In the genomic region with DNA sequence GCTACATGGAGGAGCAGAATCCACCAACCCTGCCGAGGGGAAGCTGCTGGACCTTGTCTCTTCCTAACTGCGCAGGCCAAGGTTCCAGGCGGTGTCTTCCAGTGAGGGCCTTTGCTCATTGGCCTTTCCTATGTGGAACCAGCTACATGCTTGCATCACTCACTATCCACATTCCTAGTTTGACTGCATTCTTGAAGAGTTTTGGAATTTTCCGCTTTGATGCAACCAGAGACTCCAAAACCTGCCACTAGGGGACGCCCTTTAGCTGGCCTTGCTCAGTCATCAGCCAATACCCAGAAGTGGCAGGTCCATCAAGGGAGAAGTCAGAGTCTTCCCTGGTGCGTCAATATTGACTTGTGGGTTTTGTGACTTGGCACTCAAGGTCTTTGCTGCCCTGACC, we compare ENCODE assay signal across 8 mouse cellular contexts.
A peak's percentile ranks its signal among the peaks of the same experiment; 100 is the strongest.
DNase-seq lines count a peak whose midpoint lies in the region; ATAC-seq lines count a peak whose summit lies in the region.

No protein-coding gene starts in this region.

- ATAC-seq in lung, embryonic 16.5 days (ENCODE audit: low read depth) = peak; percentile 83

- H3K27ac ChIP-seq in heart, embryonic 10.5 days = no peak overlapping the region
- H3K27ac ChIP-seq in lung, embryonic 16.5 days (ENCODE audit: low read length) = no peak overlapping the region

- H3K9ac ChIP-seq in lung, embryonic 16.5 days (ENCODE audit: low read length) = no peak overlapping the region

- H3K4me2 ChIP-seq in lung, embryonic 16.5 days (ENCODE audit: low read depth, low read length) = 0 out of 2 replicates have a peak overlapping the region, but pooled peaks have one; percentile 17

- no peaks in the 10 kb centered on the region for H3K36me3 ChIP-seq in heart, embryonic 10.5 days
- no peaks in the 10 kb centered on the region for H3K36me3 ChIP-seq in lung, embryonic 16.5 days (ENCODE audit: control insufficient read depth, insufficient read depth, low read length)

- no peaks in the 10 kb centered on the region for H3K27me3 ChIP-seq in heart, embryonic 10.5 days (ENCODE audit: insufficient read depth, poor library complexity, severe bottlenecking)
- no peaks in the 10 kb centered on the region for H3K27me3 ChIP-seq in lung, embryonic 16.5 days (ENCODE audit: control insufficient read depth, insufficient read depth, low read depth, low read length)

- 19% methylated on average over 6 of the region's 6 CpGs for WGBS in heart, embryonic 10.5 days
- WGBS in lung, embryonic 16.5 days = 14% methylated on average over 6 of the region's 6 CpGs

- DNase-seq in CD4-positive, CD25-positive, alpha-beta regulatory T cell, adult 2 months (ENCODE audit: low read depth, low spot score) = peak; percentile 76
- DNase-seq in adrenal gland, adult 2 months = peak; percentile 90
- peak; percentile 86 for DNase-seq in embryo, embryonic 9.5 days (ENCODE audit: extremely low spot score)
- DNase-seq in heart, embryonic 10.5 days (ENCODE audit: low spot score) = peak; percentile 79
- DNase-seq in layer of hippocampus, adult 11-12 months (ENCODE audit: low spot score) = peak; percentile 90
- peak; percentile 70 to 83 for DNase-seq in right cerebral cortex, postnatal 10 days (ENCODE audit: low spot score in 2 of 2)
- DNase-seq in urinary bladder, postnatal 10 days (ENCODE audit: low spot score) = peak; percentile 60

- no peaks in the 10 kb centered on the region for H3K4me1 ChIP-seq in heart, embryonic 10.5 days
- 0 out of 2 replicates have a peak, but pooled peaks cover 5% of the 10 kb centered on the region for H3K4me1 ChIP-seq in lung, embryonic 16.5 days (replicated peaks; ENCODE audit: control insufficient read depth, insufficient read depth, low read length)

- no peaks in the 10 kb centered on the region for H3K9me3 ChIP-seq in heart, embryonic 10.5 days
- H3K9me3 ChIP-seq in lung, embryonic 16.5 days (ENCODE audit: control insufficient read depth, low read length) = no peaks in the 10 kb centered on the region

- no peak overlapping the region for H3K4me3 ChIP-seq in heart, embryonic 10.5 days
- no peak overlapping the region for H3K4me3 ChIP-seq in lung, embryonic 16.5 days (ENCODE audit: low read length)
